Mouse (Mus musculus): Measurements from ENCODE around the gene Entpd5. TPM values are rescaled to one million over a fixed set of nuclear protein-coding genes. Genes with fewer than 3 reads are reported as not detected.

Entpd5 gene
- polyA plus RNA-seq, 1 experiment from 2014 or later, result 10.9 TPM

DNA sequence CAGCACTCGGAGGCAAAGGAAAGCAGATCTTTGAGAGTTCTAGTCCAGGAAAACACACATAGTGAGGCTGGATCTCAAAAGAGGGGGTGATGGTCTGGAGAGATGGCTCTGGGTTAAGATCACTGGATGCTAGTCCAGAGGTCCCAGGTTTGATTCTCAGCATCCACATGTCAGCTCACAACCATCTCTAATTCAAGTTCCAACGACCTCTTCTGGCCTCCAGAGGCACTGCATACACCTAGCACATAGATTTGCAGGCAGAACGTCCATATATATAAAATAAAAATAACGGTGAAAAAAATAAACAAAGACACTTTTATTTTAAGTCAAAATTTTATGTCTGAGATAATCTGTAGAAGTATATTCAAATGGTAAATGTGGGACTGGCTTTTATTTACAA is 1.6 kb downstream of the Entpd5 start:
- H3K4me2 ChIP-seq (ENCODE audit: low read depth, low read length), result no peak overlapping the region
- no peaks in the 10 kb centered on the region for H3K27me3 ChIP-seq (ENCODE audit: control insufficient read depth, insufficient read depth, low read length)
- H3K9me3 ChIP-seq (replicated peaks; ENCODE audit: control insufficient read depth, low read length), result no peaks in the 10 kb centered on the region
- WGBS, result 57% methylated on average over 4 of the region's 4 CpGs
- H3K36me3 ChIP-seq (replicated peaks; ENCODE audit: control insufficient read depth, insufficient read depth, low read depth, low read length), result no peaks in the 10 kb centered on the region
- H3K4me1 ChIP-seq (ENCODE audit: control insufficient read depth, insufficient read depth, low read length), result no peaks in the 10 kb centered on the region
- no peak for DNase-seq (ENCODE audit: low spot score)
- no peak overlapping the region for H3K27ac ChIP-seq (replicated peaks; ENCODE audit: low read depth, low read length)
- no peak for ATAC-seq (replicated peaks; ENCODE audit: insufficient number of reproducible peaks, low FRiP score, low TSS enrichment, low read depth)
- no peak overlapping the region for H3K9ac ChIP-seq (replicated peaks; ENCODE audit: low read length)
- no peak overlapping the region for H3K4me3 ChIP-seq (ENCODE audit: low read depth, low read length)

GRCm38 (mm10) chr12:84404541-84404940 is 4.3 kb downstream of the Entpd5 start:
- 93% methylated on average over 6 of the region's 6 CpGs for WGBS
- Histone ChIP-seq H3K4me3 (ENCODE audit: low read depth, low read length) (no peak overlapping the region), H3K4me2 (ENCODE audit: low read depth, low read length) (no peak overlapping the region), H3K9ac (replicated peaks; ENCODE audit: low read length) (no peak overlapping the region), H3K9me3 (replicated peaks; ENCODE audit: control insufficient read depth, low read length) (no peaks in the 10 kb centered on the region), H3K4me1 (ENCODE audit: control insufficient read depth, insufficient read depth, low read length) (no peaks in the 10 kb centered on the region), H3K36me3 (replicated peaks; ENCODE audit: control insufficient read depth, insufficient read depth, low read depth, low read length) (no peaks in the 10 kb centered on the region), H3K27me3 (ENCODE audit: control insufficient read depth, insufficient read depth, low read length) (no peaks in the 10 kb centered on the region), H3K27ac (replicated peaks; ENCODE audit: low read depth, low read length) (no peak overlapping the region)
- ATAC-seq (replicated peaks; ENCODE audit: insufficient number of reproducible peaks, low FRiP score, low TSS enrichment, low read depth), result no peak
- no peak for DNase-seq (ENCODE audit: low spot score)

DNA sequence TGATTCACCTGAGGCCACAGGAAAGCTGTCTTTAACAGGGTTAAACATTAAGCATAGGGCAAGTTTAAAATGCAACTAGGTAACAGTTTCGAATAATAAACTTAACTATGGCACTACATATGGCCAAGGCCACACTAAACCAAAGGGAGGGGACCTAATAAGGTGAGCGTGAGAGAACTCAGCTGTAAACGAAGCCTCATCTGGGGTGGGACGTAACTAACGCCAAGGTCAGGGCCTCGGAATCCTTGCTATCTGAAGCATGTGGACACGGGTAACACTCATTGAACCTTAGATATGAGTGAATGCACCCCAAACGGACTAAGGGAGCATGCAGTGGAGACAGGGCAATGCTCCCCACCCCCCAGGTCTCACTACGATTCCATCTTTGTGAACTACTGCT is 5.9 kb downstream of the Entpd5 start:
- no peak overlapping the region for H3K27ac ChIP-seq (replicated peaks; ENCODE audit: low read depth, low read length)
- no peak for DNase-seq (ENCODE audit: low spot score)
- H3K9ac ChIP-seq (replicated peaks; ENCODE audit: low read length), result no peak overlapping the region
- H3K27me3 ChIP-seq (ENCODE audit: control insufficient read depth, insufficient read depth, low read length), result no peaks in the 10 kb centered on the region
- H3K36me3 ChIP-seq (replicated peaks; ENCODE audit: control insufficient read depth, insufficient read depth, low read depth, low read length), result no peaks in the 10 kb centered on the region
- WGBS, result 74% methylated on average over 9 of the region's 9 CpGs
- no peaks in the 10 kb centered on the region for H3K4me1 ChIP-seq (ENCODE audit: control insufficient read depth, insufficient read depth, low read length)
- H3K4me3 ChIP-seq (ENCODE audit: low read depth, low read length), result no peak overlapping the region
- no peak overlapping the region for H3K4me2 ChIP-seq (ENCODE audit: low read depth, low read length)
- H3K9me3 ChIP-seq (replicated peaks; ENCODE audit: control insufficient read depth, low read length), result no peaks in the 10 kb centered on the region
- no peak for ATAC-seq (replicated peaks; ENCODE audit: insufficient number of reproducible peaks, low FRiP score, low TSS enrichment, low read depth)

DNA sequence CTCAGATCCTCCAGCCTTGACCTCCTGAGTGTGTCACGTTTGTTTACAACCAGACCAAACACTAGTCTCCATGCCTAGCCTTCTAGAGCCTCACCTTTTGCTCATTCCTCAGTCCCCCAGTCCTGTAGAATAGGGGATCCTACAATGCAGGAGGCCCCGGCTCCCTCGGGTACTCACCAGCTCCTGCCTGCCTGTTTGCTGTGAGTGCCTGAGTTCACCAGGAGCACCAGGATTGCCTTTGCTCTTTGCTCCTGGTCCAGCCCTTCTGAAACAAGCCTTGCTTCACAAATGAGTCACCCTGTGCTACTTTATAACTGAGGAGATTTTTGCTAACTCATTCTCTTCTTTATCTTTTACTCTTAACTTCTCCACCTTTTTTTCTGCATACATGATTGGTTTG is 8.2 kb downstream of the Entpd5 start:
- Histone ChIP-seq H3K9ac (replicated peaks; ENCODE audit: low read length) (no peak overlapping the region), H3K4me3 (ENCODE audit: low read depth, low read length) (no peak overlapping the region), H3K36me3 (replicated peaks; ENCODE audit: control insufficient read depth, insufficient read depth, low read depth, low read length) (no peaks in the 10 kb centered on the region), H3K9me3 (replicated peaks; ENCODE audit: control insufficient read depth, low read length) (no peaks in the 10 kb centered on the region), H3K4me1 (ENCODE audit: control insufficient read depth, insufficient read depth, low read length) (no peaks in the 10 kb centered on the region), H3K27me3 (ENCODE audit: control insufficient read depth, insufficient read depth, low read length) (no peaks in the 10 kb centered on the region), H3K4me2 (ENCODE audit: low read depth, low read length) (no peak overlapping the region), H3K27ac (replicated peaks; ENCODE audit: low read depth, low read length) (no peak overlapping the region)
- ATAC-seq (replicated peaks; ENCODE audit: insufficient number of reproducible peaks, low FRiP score, low TSS enrichment, low read depth) (no peak), DNase-seq (ENCODE audit: low spot score) (no peak)
- 78% methylated on average over 3 of the region's 3 CpGs for WGBS

DNA sequence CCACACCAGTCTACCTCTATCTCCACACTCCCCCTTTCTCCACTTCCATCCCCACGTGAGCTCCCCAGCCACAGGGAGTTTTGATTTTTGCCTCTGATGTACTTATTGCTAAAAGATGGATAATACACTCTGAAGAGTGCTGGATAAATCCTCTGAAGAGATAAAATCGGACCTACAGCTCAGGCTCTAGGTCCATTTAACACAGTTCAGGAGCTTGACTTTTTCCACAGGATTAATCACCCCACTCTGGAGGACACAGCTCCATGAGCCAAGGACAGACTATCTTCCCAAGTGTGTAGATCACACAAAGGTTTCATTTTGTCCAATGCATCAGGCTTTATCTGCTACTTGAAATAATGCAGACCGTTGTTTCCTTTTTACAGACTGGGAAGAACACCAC is 8.8 kb downstream of the Entpd5 start:
- Histone ChIP-seq H3K9ac (replicated peaks; ENCODE audit: low read length) (no peak overlapping the region), H3K27ac (replicated peaks; ENCODE audit: low read depth, low read length) (no peak overlapping the region), H3K4me3 (ENCODE audit: low read depth, low read length) (no peak overlapping the region), H3K4me1 (ENCODE audit: control insufficient read depth, insufficient read depth, low read length) (no peaks in the 10 kb centered on the region), H3K9me3 (replicated peaks; ENCODE audit: control insufficient read depth, low read length) (no peaks in the 10 kb centered on the region), H3K27me3 (ENCODE audit: control insufficient read depth, insufficient read depth, low read length) (no peaks in the 10 kb centered on the region), H3K4me2 (ENCODE audit: low read depth, low read length) (no peak overlapping the region), H3K36me3 (replicated peaks; ENCODE audit: control insufficient read depth, insufficient read depth, low read depth, low read length) (no peaks in the 10 kb centered on the region)
- ATAC-seq (replicated peaks; ENCODE audit: insufficient number of reproducible peaks, low FRiP score, low TSS enrichment, low read depth) (no peak), DNase-seq (ENCODE audit: low spot score) (no peak)
- 83% methylated on average over 3 of the region's 3 CpGs for WGBS

DNA sequence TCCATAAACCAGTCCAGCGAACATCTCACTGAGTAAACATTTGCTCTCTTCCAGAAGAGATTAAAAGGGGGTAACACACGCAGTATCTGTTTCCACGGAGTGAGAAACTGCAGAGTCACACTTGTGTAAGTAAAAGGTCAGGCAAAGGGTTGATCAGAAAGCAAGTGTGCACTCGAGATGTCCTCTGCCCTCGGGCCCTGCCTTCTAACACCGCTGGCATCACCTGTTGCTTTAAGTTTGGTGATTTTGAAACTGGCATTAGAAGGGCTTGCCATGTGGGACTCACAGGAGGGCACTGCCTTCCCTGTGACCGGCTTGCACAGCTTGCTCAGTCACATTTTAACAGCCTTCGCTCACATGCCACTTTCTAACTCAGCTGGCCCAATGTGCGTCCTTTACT is 9.2 kb downstream of the Entpd5 start:
- no peaks in the 10 kb centered on the region for H3K36me3 ChIP-seq (replicated peaks; ENCODE audit: control insufficient read depth, insufficient read depth, low read depth, low read length)
- H3K27ac ChIP-seq (replicated peaks; ENCODE audit: low read depth, low read length), result no peak overlapping the region
- DNase-seq (ENCODE audit: low spot score) (no peak), ATAC-seq (replicated peaks; ENCODE audit: insufficient number of reproducible peaks, low FRiP score, low TSS enrichment, low read depth) (no peak)
- no peak overlapping the region for H3K4me2 ChIP-seq (ENCODE audit: low read depth, low read length)
- no peaks in the 10 kb centered on the region for H3K27me3 ChIP-seq (ENCODE audit: control insufficient read depth, insufficient read depth, low read length)
- no peaks in the 10 kb centered on the region for H3K9me3 ChIP-seq (replicated peaks; ENCODE audit: control insufficient read depth, low read length)
- no peaks in the 10 kb centered on the region for H3K4me1 ChIP-seq (ENCODE audit: control insufficient read depth, insufficient read depth, low read length)
- H3K4me3 ChIP-seq (ENCODE audit: low read depth, low read length), result no peak overlapping the region
- 77% methylated on average over 9 of the region's 9 CpGs for WGBS
- no peak overlapping the region for H3K9ac ChIP-seq (replicated peaks; ENCODE audit: low read length)

- no peaks in the 10 kb centered on the region for H3K27me3 ChIP-seq (ENCODE audit: control insufficient read depth, insufficient read depth, low read length)
- H3K4me3 ChIP-seq (ENCODE audit: low read depth, low read length), result no peak overlapping the region
- H3K9ac ChIP-seq (replicated peaks; ENCODE audit: low read length), result no peak overlapping the region
- H3K4me2 ChIP-seq (ENCODE audit: low read depth, low read length), result no peak overlapping the region
- no peaks in the 10 kb centered on the region for H3K36me3 ChIP-seq (replicated peaks; ENCODE audit: control insufficient read depth, insufficient read depth, low read depth, low read length)
- H3K9me3 ChIP-seq (replicated peaks; ENCODE audit: control insufficient read depth, low read length), result no peaks in the 10 kb centered on the region
- DNase-seq (ENCODE audit: low spot score) (no peak), ATAC-seq (replicated peaks; ENCODE audit: insufficient number of reproducible peaks, low FRiP score, low TSS enrichment, low read depth) (no peak)
- no peaks in the 10 kb centered on the region for H3K4me1 ChIP-seq (ENCODE audit: control insufficient read depth, insufficient read depth, low read length)
- WGBS, result 66% methylated on average over 9 of the region's 9 CpGs
- H3K27ac ChIP-seq (replicated peaks; ENCODE audit: low read depth, low read length), result no peak overlapping the region
Observed at GRCm38 (mm10) chr12:84399135-84399534, 9.7 kb downstream of the Entpd5 start.

DNA sequence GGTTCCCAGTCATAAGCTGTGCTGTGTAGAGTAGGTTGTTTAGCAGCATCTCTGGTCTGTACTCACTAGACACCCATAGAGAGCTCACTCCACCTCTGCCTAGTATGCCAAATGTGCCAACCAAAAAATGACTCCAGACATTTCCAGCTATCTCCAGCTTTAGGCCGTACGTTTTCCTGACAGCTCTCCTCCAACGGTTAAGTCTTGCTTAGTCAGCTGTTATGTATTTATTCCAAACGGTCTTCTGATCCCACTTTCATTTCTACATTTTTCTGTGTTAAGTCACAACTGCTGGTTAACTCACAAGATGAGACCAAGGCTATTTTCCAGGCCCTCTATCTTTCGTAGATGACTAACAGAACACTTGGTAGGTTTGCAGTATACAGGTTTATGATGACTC is 10.2 kb downstream of the Entpd5 start:
- Histone ChIP-seq H3K4me2 (ENCODE audit: low read depth, low read length) (no peak overlapping the region), H3K4me1 (ENCODE audit: control insufficient read depth, insufficient read depth, low read length) (no peaks in the 10 kb centered on the region), H3K9me3 (replicated peaks; ENCODE audit: control insufficient read depth, low read length) (no peaks in the 10 kb centered on the region), H3K9ac (replicated peaks; ENCODE audit: low read length) (no peak overlapping the region), H3K36me3 (replicated peaks; ENCODE audit: control insufficient read depth, insufficient read depth, low read depth, low read length) (no peaks in the 10 kb centered on the region), H3K27me3 (ENCODE audit: control insufficient read depth, insufficient read depth, low read length) (no peaks in the 10 kb centered on the region), H3K4me3 (ENCODE audit: low read depth, low read length) (no peak overlapping the region), H3K27ac (replicated peaks; ENCODE audit: low read depth, low read length) (no peak overlapping the region)
- DNase-seq (ENCODE audit: low spot score) (no peak), ATAC-seq (replicated peaks; ENCODE audit: insufficient number of reproducible peaks, low FRiP score, low TSS enrichment, low read depth) (no peak)
- WGBS, result 83% methylated on average over 5 of the region's 5 CpGs

- Histone ChIP-seq H3K4me3 (ENCODE audit: low read depth, low read length) (no peak overlapping the region), H3K27ac (replicated peaks; ENCODE audit: low read depth, low read length) (no peak overlapping the region), H3K27me3 (ENCODE audit: control insufficient read depth, insufficient read depth, low read length) (no peaks in the 10 kb centered on the region), H3K9ac (replicated peaks; ENCODE audit: low read length) (no peak overlapping the region), H3K4me2 (ENCODE audit: low read depth, low read length) (no peak overlapping the region), H3K9me3 (replicated peaks; ENCODE audit: control insufficient read depth, low read length) (no peaks in the 10 kb centered on the region), H3K4me1 (ENCODE audit: control insufficient read depth, insufficient read depth, low read length) (no peaks in the 10 kb centered on the region), H3K36me3 (replicated peaks; ENCODE audit: control insufficient read depth, insufficient read depth, low read depth, low read length) (no peaks in the 10 kb centered on the region)
- DNase-seq (ENCODE audit: low spot score) (no peak), ATAC-seq (replicated peaks; ENCODE audit: insufficient number of reproducible peaks, low FRiP score, low TSS enrichment, low read depth) (no peak)
Observed at GRCm38 (mm10) chr12:84397685-84398084, 11.1 kb downstream of the Entpd5 start.
